Mouse (Mus musculus) embryonic facial prominence, embryonic 14.5 days (tissue): ENCODE results near the gene Kat6b. TPM values are rescaled to one million over a fixed set of nuclear protein-coding genes. Genes with fewer than 3 reads are reported as not detected.
A peak's percentile ranks its signal among the peaks of the same experiment; 100 is the strongest.
"Not testable (repeated sequence)": the region's sequence is repeated elsewhere in the genome, so short reads cannot be mapped to it uniquely, and the experiment has no call there.

Experiments used
- ATAC-seq: fragments of 200-750 bp; cut with Nextera tagmentation; 2 replicates; pipeline ENCODE4 v1.8.0; 2017; ENCODE audit warnings: low read depth, moderate number of reproducible peaks, moderate TSS enrichment
- DNase-seq: peaks from one replicate; pipeline ENCODE4 v3.0.0-alpha.2; 2015; ENCODE audit warnings: low spot score
- H3K27ac ChIP-seq: fragments of 300-500 bp; sonication (generic); replicated peaks from 2 replicates; pipeline ENCODE4 v1.5.1; 2014; ENCODE audit warnings: low read depth, mild to moderate bottlenecking, low read length, moderate library complexity
- H3K27me3 ChIP-seq: fragments of 300-500 bp; sonication (generic); replicated peaks from 2 replicates; pipeline ENCODE4 v1.6.1; 2014; ENCODE audit warnings: low read length; ENCODE audit not compliant: control insufficient read depth, insufficient read depth
- H3K36me3 ChIP-seq: fragments of 300-500 bp; sonication (generic); 2 replicates; pipeline ENCODE4 v1.6.1; 2014; ENCODE audit warnings: low read length, mixed read lengths; ENCODE audit not compliant: control insufficient read depth, insufficient read depth
- H3K4me1 ChIP-seq: fragments of 300-500 bp; sonication (generic); 2 replicates; pipeline ENCODE4 v1.6.1; 2014; ENCODE audit warnings: antibody characterized with exemption, low read length; ENCODE audit not compliant: control insufficient read depth, insufficient read depth
- H3K4me2 ChIP-seq: fragments of 300-500 bp; sonication (generic); 2 replicates; pipeline ENCODE4 v1.6.1; 2014; ENCODE audit warnings: low read depth, mild to moderate bottlenecking, low read length, moderate library complexity, mixed read lengths
- H3K4me3 ChIP-seq: fragments of 300-500 bp; sonication (generic); 2 replicates; pipeline ENCODE4 v1.5.1; 2014; ENCODE audit warnings: low read depth, mild to moderate bottlenecking, low read length
- H3K9ac ChIP-seq: fragments of 300-500 bp; sonication (generic); 2 replicates; pipeline ENCODE4 v1.6.1; 2014; ENCODE audit warnings: low read depth, mild to moderate bottlenecking, low read length, moderate library complexity, mixed read lengths
- H3K9me3 ChIP-seq: fragments of 300-500 bp; sonication (generic); 2 replicates; pipeline ENCODE4 v1.6.1; 2016; ENCODE audit warnings: low read length; ENCODE audit not compliant: control insufficient read depth
- WGBS: fragments of 180-500 bp; shearing (Covaris S2); extraction: QIAGEN DNeasy Blood & Tissue Kit; methylation state at CpG from one replicate; pipeline ENCODE4 v1.1.7; 2014; 5-methylcytosine and 5-hydroxymethylcytosine counted together
- polyA plus RNA-seq: library from polyadenylated mRNA; unstranded; fragments of >200 nt; fragmentation: Nextera tagmentation; extraction: Ambion mirVana; gene quantifications from 2 replicates; pipeline ENCODE4 v1.2.1, GENCODE M21; 2014

The Kat6b gene
- polyA plus RNA-seq, 1 experiment from 2014 or later: 18.0 TPM

DNA sequence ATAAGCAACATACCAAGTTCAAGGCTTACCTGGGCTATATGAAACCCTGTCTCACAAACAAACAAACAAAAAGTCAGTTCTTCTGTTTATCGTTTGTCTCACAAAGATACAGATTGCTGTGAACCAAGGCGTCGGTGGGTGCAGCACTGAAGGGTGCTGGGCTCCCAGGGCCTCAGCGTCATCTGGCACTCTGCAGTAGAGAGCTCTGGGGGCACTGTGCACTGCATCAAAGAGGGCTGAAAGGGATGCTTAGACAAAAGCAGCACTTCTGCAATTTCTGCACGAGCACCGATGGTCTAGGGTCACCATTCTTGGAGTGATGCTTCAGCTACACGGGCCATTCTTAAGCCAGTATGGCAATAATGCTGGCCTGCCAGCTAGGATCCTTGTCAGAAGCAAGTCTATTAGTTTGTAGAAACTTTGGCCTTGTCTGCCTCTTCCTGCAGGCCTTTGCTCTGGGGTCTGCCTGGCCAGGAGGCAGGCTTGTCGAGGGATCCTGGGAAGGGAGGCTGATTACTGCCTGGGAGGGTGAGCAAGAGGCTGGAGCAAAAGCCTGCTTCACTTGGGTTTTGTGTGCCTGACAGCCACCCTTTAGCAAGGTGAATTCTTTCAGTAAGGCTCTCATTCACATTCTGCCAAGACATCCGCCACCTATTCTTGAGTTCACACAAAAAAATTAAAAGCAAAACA lies 7.3 kb downstream of the Kat6b start:
- H3K4me1 ChIP-seq, DNase-seq, H3K9me3 ChIP-seq, H3K36me3 ChIP-seq, H3K4me2 ChIP-seq, H3K4me3 ChIP-seq, H3K27me3 ChIP-seq, ATAC-seq: not testable (repeated sequence)
- WGBS: 74% methylated on average over 6 of the region's 9 CpGs
- Histone ChIP-seq H3K9ac (0 out of 2 replicates have a peak overlapping the region, but pooled peaks have one; percentile 14), H3K27ac (peak overlapping the region; percentile 39; the same call in 1 of the 2 replicates)

DNA sequence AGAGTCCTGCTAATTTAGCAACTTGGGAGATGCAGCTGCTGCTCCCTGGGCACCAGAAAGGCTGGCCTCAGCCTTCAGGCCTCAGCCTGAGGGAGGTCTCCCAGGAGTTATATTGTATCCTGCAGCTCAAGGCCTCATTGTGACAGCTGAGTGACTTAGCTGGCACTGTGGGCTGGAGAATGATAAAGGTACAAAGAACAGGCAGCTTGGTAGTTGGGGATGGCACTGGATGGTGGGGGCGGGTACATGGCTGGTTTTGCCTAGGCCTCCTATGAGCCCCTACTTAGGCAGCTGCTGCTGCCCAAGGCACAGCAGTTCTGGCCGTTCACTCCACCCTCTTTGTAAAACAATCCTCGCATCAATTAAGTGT lies 7.9 kb downstream of the Kat6b start:
- 62% methylated on average over 3 of the region's 3 CpGs for WGBS
- no peaks in the 10 kb centered on the region for H3K4me1 ChIP-seq
- H3K27ac ChIP-seq: peak overlapping the region; percentile 39; the same call in 1 of the 2 replicates
- no peak for ATAC-seq
- DNase-seq: no peak
- H3K9me3 ChIP-seq: no peaks in the 10 kb centered on the region
- 0 out of 2 replicates have a peak overlapping the region, but pooled peaks have one; percentile 14 for H3K9ac ChIP-seq
- H3K4me2 ChIP-seq: no peak overlapping the region
- H3K4me3 ChIP-seq: no peak overlapping the region
- H3K27me3 ChIP-seq: no peaks in the 10 kb centered on the region
- H3K36me3 ChIP-seq: no peaks in the 10 kb centered on the region

DNA sequence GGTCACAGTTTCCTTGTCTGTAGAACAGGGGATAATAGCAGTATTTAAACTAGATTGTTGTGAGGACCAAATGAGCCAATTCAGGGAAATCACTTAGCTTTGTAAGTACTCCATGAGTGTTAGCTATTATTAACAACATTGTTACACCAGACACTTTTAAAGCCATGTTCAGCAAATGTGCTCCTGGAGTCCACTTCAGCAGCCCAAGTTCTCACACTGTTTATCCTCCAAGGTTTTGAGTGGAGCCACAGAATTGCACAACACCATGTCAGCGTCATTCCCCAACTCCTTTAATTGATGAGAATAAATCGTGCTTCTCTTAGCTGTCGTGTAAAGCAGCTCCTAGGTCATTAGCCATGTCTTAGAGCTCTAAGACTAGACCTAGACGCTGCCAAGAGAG lies 8.9 kb downstream of the Kat6b start:
- no peak for DNase-seq
- ATAC-seq: no peak
- no peaks in the 10 kb centered on the region for H3K9me3 ChIP-seq
- WGBS: 72% methylated on average over 4 of the region's 4 CpGs
- H3K27ac ChIP-seq: no peak overlapping the region
- no peak overlapping the region for H3K4me2 ChIP-seq
- H3K4me3 ChIP-seq: no peak overlapping the region
- H3K36me3 ChIP-seq: no peaks in the 10 kb centered on the region
- no peaks in the 10 kb centered on the region for H3K4me1 ChIP-seq
- no peak overlapping the region for H3K9ac ChIP-seq
- H3K27me3 ChIP-seq: no peaks in the 10 kb centered on the region

DNA sequence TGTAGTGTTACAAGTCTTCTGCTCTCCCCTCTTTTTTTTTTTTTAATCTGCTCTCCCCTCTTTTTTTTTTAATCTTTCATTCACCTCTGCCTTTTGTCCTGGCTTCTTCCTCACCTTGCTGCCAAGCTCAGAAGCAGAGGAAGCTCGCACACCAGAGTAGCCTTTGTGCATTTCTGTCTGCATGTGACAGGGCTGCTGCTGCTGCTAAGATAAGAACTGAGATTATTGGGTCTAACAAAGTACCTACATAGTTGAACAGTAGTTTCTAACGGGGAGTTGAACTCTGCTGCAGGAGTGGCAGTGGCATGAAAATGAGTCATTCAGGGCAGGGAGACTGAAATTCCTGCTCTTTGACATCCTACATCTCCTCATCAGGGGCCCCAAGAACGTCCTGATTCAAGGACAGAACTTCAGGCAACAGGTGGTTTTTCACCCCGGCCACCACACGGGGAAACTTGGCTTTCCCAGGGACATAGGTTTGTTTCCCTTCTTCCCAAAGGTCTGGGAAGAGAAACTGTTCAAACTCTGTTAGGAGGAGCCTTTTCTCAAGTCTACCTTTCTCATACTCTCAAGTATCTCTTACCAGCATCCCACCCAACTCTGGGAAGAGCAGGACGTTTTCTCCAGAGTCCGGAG lies 17.2 kb downstream of the Kat6b start:
- DNase-seq (no peak), ATAC-seq (no peak)
- peak overlapping the region; percentile 73 for H3K4me2 ChIP-seq
- H3K27me3 ChIP-seq: no peaks in the 10 kb centered on the region
- peaks cover 14% of the 10 kb centered on the region for H3K4me1 ChIP-seq
- H3K36me3 ChIP-seq: no peaks in the 10 kb centered on the region
- 4% methylated on average over 7 of the region's 7 CpGs for WGBS
- H3K9ac ChIP-seq: peak overlapping the region; percentile 95
- H3K27ac ChIP-seq: peak overlapping the region; percentile 98
- peak overlapping the region; percentile 84 for H3K4me3 ChIP-seq
- no peaks in the 10 kb centered on the region for H3K9me3 ChIP-seq

DNA sequence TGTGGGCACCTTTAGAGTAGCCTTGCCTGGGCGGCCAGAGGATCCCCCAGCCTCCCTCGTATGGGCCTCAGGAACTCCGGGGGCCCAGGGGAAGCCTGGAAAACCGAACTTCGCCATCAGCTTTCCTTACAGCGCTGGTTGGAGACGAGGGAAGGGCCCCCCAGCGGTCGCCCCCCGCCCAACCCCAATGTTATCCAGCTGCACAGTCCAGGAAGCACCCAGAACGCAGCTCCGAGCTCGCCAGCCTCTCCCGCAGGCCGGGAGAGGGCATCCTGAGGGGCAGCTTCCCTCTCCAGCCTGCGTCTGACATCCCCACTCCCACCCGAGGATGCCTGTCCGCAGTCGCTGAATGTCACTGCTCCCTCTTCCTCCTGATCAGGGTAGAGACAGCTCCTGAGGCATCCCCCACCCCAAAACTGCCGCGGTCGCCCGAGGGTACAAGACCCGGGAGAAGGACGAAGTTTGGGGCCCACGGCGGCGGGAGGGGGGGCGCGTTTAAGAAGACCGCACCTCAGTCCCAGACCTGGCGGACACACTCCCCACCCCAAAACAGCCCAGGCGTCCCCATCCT lies 17.9 kb downstream of the Kat6b start:
- H3K27ac ChIP-seq: peak overlapping the region; percentile 98
- no peaks in the 10 kb centered on the region for H3K9me3 ChIP-seq
- DNase-seq: peak; percentile 68
- no peaks in the 10 kb centered on the region for H3K36me3 ChIP-seq
- peak overlapping the region; percentile 95 for H3K9ac ChIP-seq
- H3K4me2 ChIP-seq: peak overlapping the region; percentile 73
- H3K4me3 ChIP-seq: peak overlapping the region; percentile 84
- 0% methylated on average over 26 of the region's 33 CpGs for WGBS
- no peaks in the 10 kb centered on the region for H3K27me3 ChIP-seq
- ATAC-seq: no peak
- H3K4me1 ChIP-seq: peaks cover 14% of the 10 kb centered on the region

DNA sequence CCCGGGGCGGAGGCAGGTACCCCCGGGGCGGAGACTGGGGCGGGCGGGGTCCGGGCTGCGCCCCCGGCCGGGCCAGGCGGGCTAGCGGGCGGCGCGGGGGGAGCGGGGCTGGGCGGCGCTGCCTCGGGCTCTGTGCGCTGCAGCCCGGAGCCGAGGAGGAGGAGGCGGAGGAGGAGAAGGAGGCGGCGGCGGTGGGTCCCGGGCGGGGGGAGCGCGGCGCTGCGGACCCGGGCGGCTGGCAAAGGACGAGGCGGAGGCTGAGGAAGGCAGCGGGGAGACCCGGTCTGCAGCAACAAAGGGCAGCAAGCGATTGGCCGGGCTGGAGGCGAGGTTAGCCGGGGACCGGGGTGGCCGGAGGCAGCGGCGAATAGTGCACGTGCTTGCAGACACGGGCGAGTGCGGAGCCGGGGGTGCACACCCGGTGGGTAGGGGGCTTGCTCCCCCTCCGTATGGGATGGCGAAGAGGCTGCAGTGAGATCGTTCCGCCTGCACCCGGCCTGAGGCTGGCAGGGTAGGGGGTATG lies 18.5 kb downstream of the Kat6b start:
- Histone ChIP-seq H3K27ac (peak overlapping the region; percentile 98), H3K36me3 (no peaks in the 10 kb centered on the region), H3K9ac (peak overlapping the region; percentile 95), H3K4me1 (peaks cover 14% of the 10 kb centered on the region), H3K4me3 (peak overlapping the region; percentile 84), H3K4me2 (peak overlapping the region; percentile 73), H3K27me3 (no peaks in the 10 kb centered on the region), H3K9me3 (no peaks in the 10 kb centered on the region)
- ATAC-seq (peak; percentile 7), DNase-seq (peak; percentile 81)
- 1% methylated on average over 21 of the region's 57 CpGs for WGBS

DNA sequence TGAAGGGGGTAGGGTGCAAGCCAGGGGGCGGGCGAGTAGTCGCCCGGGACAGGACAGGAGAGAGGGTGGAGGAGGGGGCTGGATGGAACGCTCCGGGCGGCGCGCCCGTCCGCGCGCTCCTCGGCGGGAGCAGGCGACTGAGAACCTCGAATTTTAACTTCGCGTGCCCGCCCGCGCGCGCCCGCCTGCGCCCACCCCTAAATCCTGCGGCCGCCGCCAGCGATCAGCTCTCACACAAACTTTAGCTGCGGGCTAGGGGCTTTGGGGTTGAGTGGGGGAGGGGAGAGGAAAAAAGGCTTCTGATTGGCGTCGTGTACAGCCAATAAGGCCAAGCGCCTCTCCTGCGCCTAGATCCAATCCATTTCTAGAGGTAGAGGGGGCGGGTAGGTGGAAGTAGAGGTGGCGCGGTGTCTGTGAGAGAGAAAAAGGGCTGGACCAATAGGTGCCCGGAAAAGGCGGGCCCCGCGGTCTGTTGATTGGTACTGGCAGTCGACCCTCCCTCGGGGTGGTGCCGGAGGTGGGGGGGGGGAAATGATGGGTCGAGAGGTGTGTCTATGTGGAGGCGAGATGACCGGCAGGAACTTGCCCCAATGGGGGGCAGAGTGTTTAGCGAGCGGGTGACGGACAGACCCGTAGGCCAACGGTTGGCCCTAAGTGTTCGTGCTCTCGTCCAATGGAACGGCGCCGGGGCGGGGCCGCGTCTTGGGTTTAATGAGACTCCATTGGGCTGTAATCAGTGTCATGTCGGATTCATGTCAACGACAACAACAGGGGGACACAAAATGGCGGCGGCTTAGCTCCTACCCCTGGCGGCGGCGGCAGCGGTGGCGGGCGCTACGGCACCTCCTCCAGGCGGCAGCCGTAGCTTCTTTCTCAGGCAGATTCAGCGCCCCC lies 19.2 kb downstream of the Kat6b start:
- H3K27me3 ChIP-seq: no peaks in the 10 kb centered on the region
- DNase-seq (peak; percentile 100), ATAC-seq (peak; percentile 96)
- H3K9me3 ChIP-seq: no peaks in the 10 kb centered on the region
- H3K4me3 ChIP-seq: peak overlapping the region; percentile 84
- no peaks in the 10 kb centered on the region for H3K36me3 ChIP-seq
- H3K4me1 ChIP-seq: peaks cover 14% of the 10 kb centered on the region
- 0% methylated on average over 45 of the region's 75 CpGs for WGBS
- peak overlapping the region; percentile 95 for H3K9ac ChIP-seq
- H3K4me2 ChIP-seq: peak overlapping the region; percentile 73
- H3K27ac ChIP-seq: peak overlapping the region; percentile 98

DNA sequence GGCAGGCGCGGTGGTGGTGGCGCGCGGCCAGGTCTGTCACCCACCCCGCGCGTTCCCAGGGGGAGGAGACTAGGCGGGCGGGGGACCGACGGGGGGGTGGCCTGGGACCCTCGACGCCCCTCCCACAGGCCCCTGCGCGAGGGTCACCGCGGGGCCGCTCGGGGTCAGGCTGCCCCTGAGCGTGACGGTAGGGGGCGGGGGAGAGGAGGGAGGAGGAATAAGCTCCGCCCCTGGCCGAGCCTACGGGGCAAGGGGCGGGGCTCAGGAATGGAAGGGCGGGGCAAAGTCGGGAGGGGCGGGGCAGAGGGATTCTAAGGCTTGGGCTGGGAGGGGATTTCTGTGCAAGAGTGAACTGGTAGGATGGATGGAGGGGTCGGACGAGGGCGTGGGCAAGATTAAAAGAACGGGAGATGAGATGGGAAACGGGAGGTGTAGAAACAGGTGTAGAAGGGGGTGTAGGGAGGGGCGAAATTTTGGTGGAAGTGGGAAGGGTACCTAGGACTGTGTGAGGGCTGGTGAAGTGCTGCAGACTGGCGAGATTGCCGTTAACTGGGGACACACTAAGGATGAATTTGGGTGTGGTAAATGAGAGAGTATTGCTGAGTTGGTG lies 19.9 kb downstream of the Kat6b start:
- H3K27ac ChIP-seq: peak overlapping the region; percentile 95
- 3% methylated on average over 17 of the region's 38 CpGs for WGBS
- no peaks in the 10 kb centered on the region for H3K36me3 ChIP-seq
- peak overlapping the region; percentile 84 for H3K4me3 ChIP-seq
- ATAC-seq (peak; percentile 2; the same call in 1 of the 2 replicates), DNase-seq (peak; percentile 91)
- H3K9me3 ChIP-seq: no peaks in the 10 kb centered on the region
- no peaks in the 10 kb centered on the region for H3K27me3 ChIP-seq
- H3K9ac ChIP-seq: peak overlapping the region; percentile 86
- H3K4me2 ChIP-seq: peak overlapping the region; percentile 65
- H3K4me1 ChIP-seq: peaks cover 14% of the 10 kb centered on the region
